Mouse (Mus musculus): Measurements from ENCODE around the gene Sh2d6. TPM values are rescaled to one million over a fixed set of nuclear protein-coding genes. Genes with fewer than 3 reads are reported as not detected.

Sh2d6 gene
- polyA plus RNA-seq, 1 experiment from 2014 or later, result not detected

- peaks cover 5 to 11% of the 10 kb centered on the region in 2 experiments; a peak in 3 of 4 replicates for H3K4me1 ChIP-seq (ENCODE audit: control insufficient read depth in 2 of 2, insufficient read depth in 2 of 2, low read length in 2 of 2)
- no peak overlapping the region for H3K27ac ChIP-seq (replicated peaks in 1 of 2; ENCODE audit: control insufficient read depth in 1 of 2, insufficient read depth in 1 of 2, low read depth in 2 of 2, low read length in 2 of 2)
- H3K27me3 ChIP-seq (ENCODE audit: control insufficient read depth, insufficient read depth, low read length), result no peaks in the 10 kb centered on the region
- ATAC-seq (ENCODE audit: insufficient number of reproducible peaks, insufficient read depth, low FRiP score, low read depth), result no peak
- no peaks in the 10 kb centered on the region for H3K36me3 ChIP-seq (ENCODE audit: control insufficient read depth, insufficient read depth, low read length)
- H3K9me3 ChIP-seq (ENCODE audit: control insufficient read depth, low read length), result no peaks in the 10 kb centered on the region
- no peak overlapping the region for H3K4me2 ChIP-seq (ENCODE audit: low read length)
- H3K4me3 ChIP-seq (ENCODE audit: control insufficient read depth in 1 of 2, insufficient read depth in 1 of 2, low read depth in 1 of 2, low read length in 2 of 2), result no peak overlapping the region
- no peak overlapping the region for H3K9ac ChIP-seq (ENCODE audit: low read length)
Measured at GRCm38 (mm10) chr6:72503309-72503708, 18.2 kb downstream of the Sh2d6 start.

- Histone ChIP-seq H3K9me3 (ENCODE audit: control insufficient read depth, low read length) (no peaks in the 10 kb centered on the region), H3K9ac (ENCODE audit: low read length) (no peak overlapping the region), H3K4me1 (ENCODE audit: control insufficient read depth in 2 of 2, insufficient read depth in 2 of 2, low read length in 2 of 2) (peaks cover 2 to 4% of the 10 kb centered on the region in 2 experiments; a peak in 2 of 4 replicates), H3K4me2 (ENCODE audit: low read length) (no peak overlapping the region), H3K27me3 (ENCODE audit: control insufficient read depth, insufficient read depth, low read length) (no peaks in the 10 kb centered on the region), H3K27ac (replicated peaks in 1 of 2; ENCODE audit: control insufficient read depth in 1 of 2, insufficient read depth in 1 of 2, low read depth in 2 of 2, low read length in 2 of 2) (no peak overlapping the region), H3K4me3 (ENCODE audit: control insufficient read depth in 1 of 2, insufficient read depth in 1 of 2, low read depth in 1 of 2, low read length in 2 of 2) (no peak overlapping the region), H3K36me3 (ENCODE audit: control insufficient read depth, insufficient read depth, low read length) (no peaks in the 10 kb centered on the region)
- ATAC-seq (ENCODE audit: insufficient number of reproducible peaks, insufficient read depth, low FRiP score, low read depth), result no peak
- 64% methylated on average over 5 of the region's 5 CpGs for WGBS
Measured at GRCm38 (mm10) chr6:72498950-72499349, 22.6 kb downstream of the Sh2d6 start.

- Histone ChIP-seq H3K27me3 (ENCODE audit: control insufficient read depth, insufficient read depth, low read length) (no peaks in the 10 kb centered on the region), H3K9me3 (ENCODE audit: control insufficient read depth, low read length) (no peaks in the 10 kb centered on the region), H3K36me3 (ENCODE audit: control insufficient read depth, insufficient read depth, low read length) (no peaks in the 10 kb centered on the region), H3K4me3 (ENCODE audit: control insufficient read depth in 1 of 2, insufficient read depth in 1 of 2, low read depth in 1 of 2, low read length in 2 of 2) (no peak overlapping the region), H3K4me1 (ENCODE audit: control insufficient read depth in 2 of 2, insufficient read depth in 2 of 2, low read length in 2 of 2) (peaks cover 17 to 24% of the 10 kb centered on the region in 2 experiments), H3K9ac (ENCODE audit: low read length) (no peak overlapping the region), H3K4me2 (ENCODE audit: low read length) (peak overlapping the region; percentile 31), H3K27ac (replicated peaks in 1 of 2; ENCODE audit: control insufficient read depth in 1 of 2, insufficient read depth in 1 of 2, low read depth in 2 of 2, low read length in 2 of 2) (no peak overlapping the region)
- WGBS, result 8% methylated on average over 6 of the region's 6 CpGs
- no peak for ATAC-seq (ENCODE audit: insufficient number of reproducible peaks, insufficient read depth, low FRiP score, low read depth)
Measured at GRCm38 (mm10) chr6:72492892-72493291, 28.6 kb downstream of the Sh2d6 start.

GRCm38 (mm10) chr6:72491151-72491550 is 30.4 kb downstream of the Sh2d6 start:
- no peak for ATAC-seq (ENCODE audit: insufficient number of reproducible peaks, insufficient read depth, low FRiP score, low read depth)
- Histone ChIP-seq H3K4me1 (ENCODE audit: control insufficient read depth in 2 of 2, insufficient read depth in 2 of 2, low read length in 2 of 2) (peaks cover 20 to 24% of the 10 kb centered on the region in 2 experiments), H3K27me3 (ENCODE audit: control insufficient read depth, insufficient read depth, low read length) (no peaks in the 10 kb centered on the region), H3K9ac (ENCODE audit: low read length) (no peak overlapping the region), H3K4me3 (ENCODE audit: control insufficient read depth in 1 of 2, insufficient read depth in 1 of 2, low read depth in 1 of 2, low read length in 2 of 2) (no peak overlapping the region), H3K9me3 (ENCODE audit: control insufficient read depth, low read length) (no peaks in the 10 kb centered on the region), H3K4me2 (ENCODE audit: low read length) (no peak overlapping the region), H3K27ac (replicated peaks in 1 of 2; ENCODE audit: control insufficient read depth in 1 of 2, insufficient read depth in 1 of 2, low read depth in 2 of 2, low read length in 2 of 2) (no peak overlapping the region), H3K36me3 (ENCODE audit: control insufficient read depth, insufficient read depth, low read length) (no peaks in the 10 kb centered on the region)
- WGBS, result 20% methylated on average over 3 of the region's 3 CpGs

DNA sequence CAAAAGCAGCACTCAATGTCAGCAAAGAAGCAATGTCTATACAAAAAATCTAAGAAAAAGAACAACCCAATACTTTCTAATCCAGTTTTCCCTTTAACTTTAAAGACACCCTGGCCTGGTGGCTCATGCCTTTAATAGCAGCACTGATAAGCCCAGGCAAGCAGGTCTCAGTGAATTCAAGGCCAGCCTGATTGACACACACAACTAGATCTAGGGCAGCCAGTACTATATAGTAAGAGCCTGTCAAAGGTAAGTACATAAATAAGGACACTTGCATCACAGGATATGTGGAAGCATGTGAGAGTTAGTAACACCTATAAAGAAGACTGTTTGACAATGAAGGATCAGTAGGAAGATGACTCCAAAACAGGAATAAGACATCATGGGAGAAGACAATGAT is 32.0 kb downstream of the Sh2d6 start:
- Histone ChIP-seq H3K4me1 (ENCODE audit: control insufficient read depth in 2 of 2, insufficient read depth in 2 of 2, low read length in 2 of 2) (peaks cover 20 to 24% of the 10 kb centered on the region in 2 experiments), H3K36me3 (ENCODE audit: control insufficient read depth, insufficient read depth, low read length) (no peaks in the 10 kb centered on the region), H3K9ac (ENCODE audit: low read length) (no peak overlapping the region), H3K27ac (replicated peaks in 1 of 2; ENCODE audit: control insufficient read depth in 1 of 2, insufficient read depth in 1 of 2, low read depth in 2 of 2, low read length in 2 of 2) (0 out of 4 replicates have a peak overlapping the region, but pooled peaks of 1 of the 2 experiments have one; percentile 26), H3K9me3 (ENCODE audit: control insufficient read depth, low read length) (no peaks in the 10 kb centered on the region), H3K4me2 (ENCODE audit: low read length) (no peak overlapping the region), H3K4me3 (ENCODE audit: control insufficient read depth in 1 of 2, insufficient read depth in 1 of 2, low read depth in 1 of 2, low read length in 2 of 2) (no peak overlapping the region), H3K27me3 (ENCODE audit: control insufficient read depth, insufficient read depth, low read length) (no peaks in the 10 kb centered on the region)
- ATAC-seq (ENCODE audit: insufficient number of reproducible peaks, insufficient read depth, low FRiP score, low read depth), result no peak

- ATAC-seq (ENCODE audit: insufficient number of reproducible peaks, insufficient read depth, low FRiP score, low read depth), result peak; percentile 70
Measured at GRCm38 (mm10) chr6:72488850-72489249, 32.7 kb downstream of the Sh2d6 start.

GRCm38 (mm10) chr6:72487282-72487681 is 34.2 kb downstream of the Sh2d6 start:
- no peaks in the 10 kb centered on the region for H3K36me3 ChIP-seq (ENCODE audit: control insufficient read depth, insufficient read depth, low read length)
- H3K9ac ChIP-seq (ENCODE audit: low read length), result no peak overlapping the region
- WGBS, result 56% methylated on average over 3 of the region's 3 CpGs
- H3K4me1 ChIP-seq (ENCODE audit: control insufficient read depth in 2 of 2, insufficient read depth in 2 of 2, low read length in 2 of 2), result peaks cover 12 to 15% of the 10 kb centered on the region in 2 experiments
- H3K27ac ChIP-seq (replicated peaks in 1 of 2; ENCODE audit: control insufficient read depth in 1 of 2, insufficient read depth in 1 of 2, low read depth in 2 of 2, low read length in 2 of 2), result no peak overlapping the region
- no peaks in the 10 kb centered on the region for H3K27me3 ChIP-seq (ENCODE audit: control insufficient read depth, insufficient read depth, low read length)
- H3K4me3 ChIP-seq (ENCODE audit: control insufficient read depth in 1 of 2, insufficient read depth in 1 of 2, low read depth in 1 of 2, low read length in 2 of 2), result no peak overlapping the region
- no peak for ATAC-seq (ENCODE audit: insufficient number of reproducible peaks, insufficient read depth, low FRiP score, low read depth)
- no peak overlapping the region for H3K4me2 ChIP-seq (ENCODE audit: low read length)
- no peaks in the 10 kb centered on the region for H3K9me3 ChIP-seq (ENCODE audit: control insufficient read depth, low read length)

More at GRCm38 (mm10) chr6:72488850-72489249, 32.7 kb downstream of the Sh2d6 start:
- Histone ChIP-seq H3K9ac (ENCODE audit: low read length) (peak overlapping the region; percentile 41; the same call in 1 of the 2 replicates), H3K4me1 (ENCODE audit: control insufficient read depth in 2 of 2, insufficient read depth in 2 of 2, low read length in 2 of 2) (peaks cover 20 to 24% of the 10 kb centered on the region in 2 experiments), H3K36me3 (ENCODE audit: control insufficient read depth, insufficient read depth, low read length) (no peaks in the 10 kb centered on the region), H3K27me3 (ENCODE audit: control insufficient read depth, insufficient read depth, low read length) (no peaks in the 10 kb centered on the region), H3K27ac (replicated peaks in 1 of 2; ENCODE audit: control insufficient read depth in 1 of 2, insufficient read depth in 1 of 2, low read depth in 2 of 2, low read length in 2 of 2) (no peak overlapping the region; a peak in 1 of 4 replicates), H3K9me3 (ENCODE audit: control insufficient read depth, low read length) (no peaks in the 10 kb centered on the region), H3K4me2 (ENCODE audit: low read length) (no peak overlapping the region), H3K4me3 (ENCODE audit: control insufficient read depth in 1 of 2, insufficient read depth in 1 of 2, low read depth in 1 of 2, low read length in 2 of 2) (no peak overlapping the region)
- WGBS, result 19% methylated on average over 3 of the region's 3 CpGs

DNA sequence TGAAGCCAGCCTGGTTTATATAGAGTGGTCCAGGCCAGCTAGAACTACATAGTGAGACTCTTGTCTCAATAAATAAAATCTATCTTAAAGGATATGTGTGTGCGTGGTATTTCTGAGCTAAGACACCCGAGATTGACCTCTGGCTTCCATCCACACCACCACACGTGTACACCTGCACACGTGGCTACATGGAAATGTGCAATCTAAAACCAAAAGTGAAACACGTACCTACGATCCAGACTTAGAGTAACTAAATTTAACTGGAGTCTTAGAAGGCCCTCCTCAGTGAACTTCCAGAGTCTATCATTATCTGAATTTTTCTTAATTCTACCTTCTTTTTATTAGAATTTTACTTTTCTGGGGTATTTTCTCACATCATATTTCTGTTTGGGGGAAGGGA is 35.2 kb downstream of the Sh2d6 start:
- no peaks in the 10 kb centered on the region for H3K9me3 ChIP-seq (ENCODE audit: control insufficient read depth, low read length)
- H3K27me3 ChIP-seq (ENCODE audit: control insufficient read depth, insufficient read depth, low read length), result no peaks in the 10 kb centered on the region
- H3K4me1 ChIP-seq (ENCODE audit: control insufficient read depth in 2 of 2, insufficient read depth in 2 of 2, low read length in 2 of 2), result peaks cover 9 to 15% of the 10 kb centered on the region in 2 experiments
- no peak overlapping the region for H3K27ac ChIP-seq (replicated peaks in 1 of 2; ENCODE audit: control insufficient read depth in 1 of 2, insufficient read depth in 1 of 2, low read depth in 2 of 2, low read length in 2 of 2)
- no peak for ATAC-seq (ENCODE audit: insufficient number of reproducible peaks, insufficient read depth, low FRiP score, low read depth)
- WGBS, result 84% methylated on average over 6 of the region's 6 CpGs
- no peak overlapping the region for H3K9ac ChIP-seq (ENCODE audit: low read length)
- H3K4me3 ChIP-seq (ENCODE audit: control insufficient read depth in 1 of 2, insufficient read depth in 1 of 2, low read depth in 1 of 2, low read length in 2 of 2), result no peak overlapping the region
- H3K4me2 ChIP-seq (ENCODE audit: low read length), result no peak overlapping the region
- H3K36me3 ChIP-seq (ENCODE audit: control insufficient read depth, insufficient read depth, low read length), result no peaks in the 10 kb centered on the region
